Comparison of ENCODE assay signal across 7 mouse cellular contexts in genomic region chr2:173659057-173659925, GRCm38 (mm10). TPM values are rescaled to one million over a fixed set of nuclear protein-coding genes. Genes with fewer than 3 reads are reported as not detected.
DNase-seq lines count a peak whose midpoint lies in the region; ATAC-seq lines count a peak whose summit lies in the region.

Gene Rab22a (plus strand): TSS chr2:173659760.

- H3K4me3 ChIP-seq in intestine, embryonic 15.5 days (replicated peaks) = peak within 1 kb of the TSS; percentile 100
- peak within 1 kb of the TSS; percentile 99 for H3K4me3 ChIP-seq in midbrain, embryonic 10.5 days

- no peaks in the 10 kb centered on the region for H3K9me3 ChIP-seq in intestine, embryonic 15.5 days
- no peaks in the 10 kb centered on the region for H3K9me3 ChIP-seq in midbrain, embryonic 10.5 days (replicated peaks)

- peak within 1 kb of the TSS; percentile 90 for H3K9ac ChIP-seq in intestine, embryonic 15.5 days

- DNase-seq in adrenal gland, adult 2 months = peak; percentile 99
- peak; percentile 99 for DNase-seq in embryo, embryonic 11.5 days (ENCODE audit: low read depth, low spot score)
- DNase-seq in gastrocnemius, postnatal 36 days = peak; percentile 95 to 97
- peak; percentile 97 to 98 for DNase-seq in left cerebral cortex, postnatal 25 days (ENCODE audit: low spot score in 2 of 2)
- peak; percentile 99 for DNase-seq in midbrain, embryonic 10.5 days (ENCODE audit: low spot score)
- DNase-seq in right cerebral cortex, postnatal 4 days = peak; percentile 95

- peaks cover 15% of the 10 kb centered on the region for H3K36me3 ChIP-seq in intestine, embryonic 15.5 days
- peaks cover 34% of the 10 kb centered on the region for H3K36me3 ChIP-seq in midbrain, embryonic 10.5 days

- under 1% methylated on average over 55 of the region's 55 CpGs for WGBS in intestine, embryonic 15.5 days
- under 1% methylated on average over 55 of the region's 55 CpGs for WGBS in midbrain, embryonic 10.5 days

- H3K4me1 ChIP-seq in intestine, embryonic 15.5 days (replicated peaks) = peaks cover 16% of the 10 kb centered on the region
- H3K4me1 ChIP-seq in midbrain, embryonic 10.5 days = peaks cover 38% of the 10 kb centered on the region

- H3K27ac ChIP-seq in intestine, embryonic 15.5 days = peak within 1 kb of the TSS; percentile 56
- H3K27ac ChIP-seq in midbrain, embryonic 10.5 days (replicated peaks) = peak within 1 kb of the TSS; percentile 95

- H3K4me2 ChIP-seq in intestine, embryonic 15.5 days (replicated peaks) = peak within 1 kb of the TSS; percentile 73

- intact Hi-C loops in gastrocnemius, postnatal 36 days (cut with DNase I) = no loop called here
- intact Hi-C loops in left cerebral cortex, postnatal 25 days (cut with DNase I) = loop anchor here (1.0 to 5.0 kb wide), 2 partner anchors 78 to 128 kb away; partner anchors contain the start of gene Vapb

- H3K27me3 ChIP-seq in intestine, embryonic 15.5 days (replicated peaks) = no peaks in the 10 kb centered on the region
- no peaks in the 10 kb centered on the region for H3K27me3 ChIP-seq in midbrain, embryonic 10.5 days (ENCODE audit: low read depth, poor library complexity, severe bottlenecking)

- ATAC-seq in intestine, embryonic 15.5 days = peak; percentile 98

RNA-seq across cellular contexts. Expression of gene Rab22a, which starts in this region (rescaled TPM):
- total RNA-seq in adrenal gland, adult 2 months (2021) = 10 to 100 TPM; 30.0 to 35.0 TPM
- polyA plus RNA-seq in adrenal gland, adult 2 months (2012; rRNA removed) = 62.4 and 64.8 TPM in 2 replicates
- 10 to 100 TPM; 25.0 TPM for total RNA-seq in gastrocnemius, postnatal 36 days (2021)
- polyA plus RNA-seq in intestine, embryonic 15.5 days (2015; fragmentation: Nextera tagmentation; extraction: Ambion mirVana) = 31.8 and 33.6 TPM in 2 replicates
- 10 to 100 TPM; 24.5 to 29.3 TPM for total RNA-seq in left cerebral cortex, postnatal 25 days (2021)
- 24.0 and 27.7 TPM in 2 replicates for polyA plus RNA-seq in midbrain, embryonic 10.5 days (2016; fragmentation: Nextera tagmentation; extraction: Ambion mirVana)

Comparison
In these comparisons a context has a peak if more than half of its experiments do, and no peak if none do; other contexts are left out.
1. Peak in every context shown above with its lines: DNase-seq, ATAC-seq, H3K4me3 ChIP-seq and H3K27ac ChIP-seq.